Mouse (Mus musculus): ENCODE measurements around the gene Med27. TPM values are rescaled to one million over a fixed set of nuclear protein-coding genes. Genes with fewer than 3 reads are reported as not detected.

Med27 gene
- polyA plus RNA-seq, 1 experiment from 2014 or later, result 67.6 TPM

DNA sequence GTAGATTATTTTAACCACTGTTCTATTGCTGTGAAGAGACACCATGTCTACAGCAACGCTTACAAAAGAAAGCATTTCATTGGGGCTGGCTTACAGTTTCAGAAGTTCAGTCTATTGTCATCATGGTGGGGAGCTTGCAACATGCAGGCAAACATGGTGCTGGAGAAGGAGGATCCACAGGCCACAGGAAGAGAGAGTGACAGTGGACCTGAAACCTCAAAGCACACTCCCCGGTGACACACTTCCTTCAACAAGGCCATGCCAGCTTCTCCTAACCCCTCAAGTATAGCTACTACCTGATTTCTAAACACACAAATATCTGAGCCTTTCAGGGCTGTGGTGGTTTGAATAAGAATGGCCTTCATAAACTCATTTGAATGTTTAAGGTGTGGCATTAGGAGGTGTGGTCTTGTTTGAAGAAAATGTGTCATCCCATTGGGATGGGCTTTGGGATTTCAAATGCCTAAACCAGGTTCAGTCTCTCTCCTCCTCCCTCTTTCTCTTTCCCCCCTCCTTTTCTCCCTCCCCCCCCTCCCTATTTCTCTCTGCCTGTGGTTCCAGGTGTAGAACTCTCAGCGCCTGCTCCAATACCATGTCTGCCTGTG lies 111.8 kb downstream of the Med27 start:
- WGBS, result 96% methylated on average over 3 of the region's 3 CpGs
- Histone ChIP-seq H3K9me3 (replicated peaks) (no peaks in the 10 kb centered on the region), H3K27ac (replicated peaks) (no peak overlapping the region), H3K27me3 (replicated peaks) (no peaks in the 10 kb centered on the region), H3K36me3 (no peaks in the 10 kb centered on the region), H3K4me1 (peaks cover 9% of the 10 kb centered on the region; the same call in 1 of the 2 replicates), H3K4me2 (no peak overlapping the region), H3K9ac (replicated peaks) (no peak overlapping the region), H3K4me3 (replicated peaks) (no peak overlapping the region)
- no peak for ATAC-seq (ENCODE audit: low FRiP score)

DNA sequence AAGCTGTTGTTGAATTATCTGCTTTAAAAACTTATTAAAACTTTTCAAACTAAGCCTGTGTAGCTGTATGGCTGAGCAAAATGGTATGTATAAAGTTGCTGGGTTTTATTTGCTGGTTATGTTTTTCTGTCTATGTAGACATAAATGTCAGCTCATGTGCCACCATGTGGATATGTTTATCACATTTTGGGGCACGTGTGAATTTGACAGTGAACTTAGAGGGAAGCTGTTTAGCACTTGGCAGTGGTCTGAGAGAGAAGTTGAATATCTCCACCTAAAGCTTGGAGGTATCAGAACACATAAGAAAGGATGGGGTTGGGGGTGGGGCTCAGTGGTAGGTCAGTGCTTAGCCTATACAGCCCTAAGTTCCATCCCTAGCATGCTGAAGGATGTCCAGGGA lies 113.0 kb downstream of the Med27 start:
- no peaks in the 10 kb centered on the region for H3K9me3 ChIP-seq (replicated peaks)
- H3K4me3 ChIP-seq (replicated peaks), result no peak overlapping the region
- H3K27me3 ChIP-seq (replicated peaks), result no peaks in the 10 kb centered on the region
- H3K36me3 ChIP-seq, result no peaks in the 10 kb centered on the region
- no peak overlapping the region for H3K9ac ChIP-seq (replicated peaks)
- no peak overlapping the region for H3K27ac ChIP-seq (replicated peaks)
- no peak for ATAC-seq (ENCODE audit: low FRiP score)
- H3K4me1 ChIP-seq, result peaks cover 7% of the 10 kb centered on the region
- 77% methylated on average over 1 of the region's 1 CpGs for WGBS
- H3K4me2 ChIP-seq, result no peak overlapping the region

DNA sequence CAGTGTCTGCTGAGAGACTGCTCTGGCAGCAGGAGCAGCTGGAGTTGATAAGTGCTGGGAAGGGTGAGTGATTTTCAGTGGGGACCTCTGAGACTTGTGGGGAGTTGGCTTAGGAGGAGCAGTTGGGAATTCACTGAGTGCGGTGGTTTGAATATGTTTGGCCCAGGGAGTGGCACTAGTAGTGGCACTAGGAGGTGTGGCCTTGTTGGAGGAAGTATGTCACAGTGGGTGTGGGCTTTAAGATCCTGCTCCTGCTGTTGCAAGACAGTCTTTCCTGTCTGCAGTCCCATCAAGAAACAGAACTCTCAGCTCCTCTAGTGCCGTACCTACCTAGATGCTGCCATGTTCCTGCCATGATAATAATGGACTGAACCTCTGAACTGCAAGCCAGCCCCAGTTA lies 115.2 kb downstream of the Med27 start:
- Histone ChIP-seq H3K27ac (replicated peaks) (no peak overlapping the region), H3K4me1 (peaks cover 21% of the 10 kb centered on the region), H3K27me3 (replicated peaks) (no peaks in the 10 kb centered on the region), H3K4me3 (replicated peaks) (no peak overlapping the region), H3K4me2 (no peak overlapping the region), H3K9me3 (replicated peaks) (no peaks in the 10 kb centered on the region), H3K36me3 (no peaks in the 10 kb centered on the region), H3K9ac (replicated peaks) (no peak overlapping the region)
- ATAC-seq (ENCODE audit: low FRiP score), result no peak
- 78% methylated on average over 2 of the region's 2 CpGs for WGBS

DNA sequence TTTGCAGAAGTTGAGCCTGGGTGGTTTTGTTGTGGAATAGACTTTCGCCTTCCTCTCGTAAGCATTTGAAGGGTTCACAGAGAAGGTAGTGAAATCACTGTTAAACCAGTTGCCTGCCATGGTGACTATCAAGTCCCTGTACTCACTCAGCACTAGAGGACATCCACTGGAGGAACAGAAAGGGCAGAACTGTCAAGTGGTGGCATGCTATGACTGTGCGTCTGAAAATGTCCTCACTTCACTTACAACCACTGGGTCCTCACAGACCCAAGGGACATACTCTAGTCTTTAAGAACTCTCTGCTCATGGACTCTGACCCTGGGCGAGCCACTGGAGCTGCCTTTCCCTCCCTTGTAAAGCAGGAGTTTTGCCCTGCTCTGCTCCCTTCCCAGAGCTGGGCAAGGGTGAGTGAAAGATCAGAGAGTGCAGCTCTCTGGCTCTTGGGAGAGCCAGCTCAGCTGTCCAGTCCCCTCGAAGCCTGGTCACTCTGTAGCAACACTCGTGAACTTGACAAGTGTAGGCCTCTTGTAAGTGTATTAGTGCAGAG lies 116.5 kb downstream of the Med27 start:
- Histone ChIP-seq H3K36me3 (no peaks in the 10 kb centered on the region), H3K27ac (replicated peaks) (no peak overlapping the region), H3K27me3 (replicated peaks) (no peaks in the 10 kb centered on the region), H3K4me3 (replicated peaks) (no peak overlapping the region), H3K9me3 (replicated peaks) (no peaks in the 10 kb centered on the region), H3K4me1 (peaks cover 22% of the 10 kb centered on the region), H3K9ac (replicated peaks) (no peak overlapping the region), H3K4me2 (no peak overlapping the region)
- no peak for ATAC-seq (ENCODE audit: low FRiP score)
- 91% methylated on average over 6 of the region's 6 CpGs for WGBS

DNA sequence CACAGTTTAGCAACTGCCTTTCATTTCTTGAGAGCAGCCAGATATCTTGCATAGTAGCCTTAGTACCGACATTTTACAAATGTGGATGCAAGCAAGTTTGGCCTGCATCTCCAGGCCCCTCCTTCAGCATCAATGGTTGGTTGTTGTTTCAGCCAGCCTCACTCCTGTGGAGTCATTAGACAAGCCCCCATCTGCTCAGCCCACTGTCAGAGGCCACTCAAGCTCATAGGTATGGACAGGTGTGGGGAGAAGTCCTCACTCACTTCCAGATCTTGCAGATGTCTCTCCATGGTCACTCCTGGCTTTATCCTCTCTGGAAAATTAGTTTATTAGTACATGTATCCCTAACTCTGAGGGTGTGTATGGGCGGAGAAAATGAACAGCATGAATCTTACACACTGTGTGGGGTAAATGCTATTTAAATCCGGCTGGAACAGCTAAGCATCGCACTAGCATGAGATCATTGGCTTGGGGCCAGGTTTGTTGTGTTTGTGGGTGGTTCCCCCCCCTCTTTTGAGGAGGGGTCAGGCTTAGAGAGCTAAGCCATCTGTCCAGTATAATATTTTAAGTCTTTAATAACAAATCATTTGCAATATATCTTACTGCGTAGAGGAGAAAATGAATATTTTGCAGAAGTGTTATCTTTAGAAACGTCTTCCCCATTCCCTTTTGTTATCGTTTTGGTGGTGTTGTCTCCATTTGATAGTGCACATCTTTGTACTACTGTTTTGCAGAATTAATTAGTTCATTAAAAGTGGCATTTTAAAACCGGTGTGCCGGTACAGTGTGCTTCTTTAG lies 118.4 kb downstream of the Med27 start:
- Histone ChIP-seq H3K4me3 (replicated peaks) (no peak overlapping the region), H3K27ac (replicated peaks) (peak overlapping the region; percentile 18; the same call in 1 of the 2 replicates), H3K4me2 (no peak overlapping the region), H3K9ac (replicated peaks) (no peak overlapping the region), H3K4me1 (peaks cover 35% of the 10 kb centered on the region), H3K27me3 (replicated peaks) (no peaks in the 10 kb centered on the region), H3K36me3 (no peaks in the 10 kb centered on the region), H3K9me3 (replicated peaks) (no peaks in the 10 kb centered on the region)
- 0 out of 2 replicates have a peak, but pooled peaks have one; percentile 37 for ATAC-seq (ENCODE audit: low FRiP score)
- WGBS, result 45% methylated on average over 9 of the region's 9 CpGs

DNA sequence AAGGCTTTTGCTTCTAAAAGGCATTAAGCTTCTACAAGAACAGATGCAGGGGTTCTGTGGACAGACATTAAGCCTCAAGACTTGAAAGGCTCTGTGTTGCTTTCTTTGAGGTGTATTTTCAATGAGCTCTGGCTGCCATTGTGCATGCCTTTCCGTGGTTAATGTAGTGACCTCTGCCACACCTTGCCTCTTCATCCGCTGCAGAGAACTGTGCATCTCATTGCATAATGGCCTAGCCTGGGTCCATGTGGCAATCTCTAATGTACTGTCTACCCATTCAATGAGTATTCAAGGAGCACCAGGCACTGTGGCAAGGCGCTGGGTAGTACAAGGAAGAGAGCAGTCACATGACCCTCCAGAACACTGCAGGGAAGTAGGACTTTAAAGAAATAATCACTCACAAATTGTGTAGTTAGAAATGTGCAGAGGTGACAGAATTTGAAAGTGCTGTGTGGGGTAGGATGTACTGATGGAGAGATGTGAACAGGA lies 119.1 kb downstream of the Med27 start:
- H3K36me3 ChIP-seq, result no peaks in the 10 kb centered on the region
- no peaks in the 10 kb centered on the region for H3K9me3 ChIP-seq (replicated peaks)
- ATAC-seq (ENCODE audit: low FRiP score), result no peak
- H3K27me3 ChIP-seq (replicated peaks), result no peaks in the 10 kb centered on the region
- H3K4me3 ChIP-seq (replicated peaks), result no peak overlapping the region
- H3K4me1 ChIP-seq, result peaks cover 35% of the 10 kb centered on the region
- H3K4me2 ChIP-seq, result no peak overlapping the region
- no peak overlapping the region for H3K9ac ChIP-seq (replicated peaks)
- WGBS, result 40% methylated on average over 3 of the region's 3 CpGs
- H3K27ac ChIP-seq (replicated peaks), result no peak overlapping the region; the same call in 1 of the 2 replicates

DNA sequence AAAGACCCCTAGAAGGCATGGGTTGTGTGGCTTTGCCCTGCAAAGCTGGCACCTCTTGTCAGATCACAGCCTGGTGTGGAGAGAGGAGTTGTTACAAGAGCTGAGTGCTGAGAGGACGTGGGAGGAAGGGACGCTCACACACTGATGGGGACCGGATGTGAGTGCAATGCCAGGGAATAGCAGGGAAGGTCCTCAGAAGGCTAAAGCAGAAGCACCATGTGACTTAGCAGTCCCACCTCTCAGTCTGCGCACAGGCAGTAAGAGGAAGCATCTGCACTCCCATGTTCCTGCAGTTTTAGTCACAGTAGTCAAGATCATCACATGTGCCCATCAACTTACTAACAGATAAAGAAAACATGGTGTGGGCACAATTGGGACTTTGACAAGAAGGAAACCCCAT lies 119.8 kb downstream of the Med27 start:
- Histone ChIP-seq H3K27ac (replicated peaks) (no peak overlapping the region; the same call in 1 of the 2 replicates), H3K9me3 (replicated peaks) (no peaks in the 10 kb centered on the region), H3K4me2 (no peak overlapping the region), H3K9ac (replicated peaks) (no peak overlapping the region), H3K36me3 (no peaks in the 10 kb centered on the region), H3K4me1 (peaks cover 35% of the 10 kb centered on the region), H3K4me3 (replicated peaks) (no peak overlapping the region), H3K27me3 (replicated peaks) (no peaks in the 10 kb centered on the region)
- no peak for ATAC-seq (ENCODE audit: low FRiP score)
- WGBS, result 87% methylated on average over 4 of the region's 4 CpGs

DNA sequence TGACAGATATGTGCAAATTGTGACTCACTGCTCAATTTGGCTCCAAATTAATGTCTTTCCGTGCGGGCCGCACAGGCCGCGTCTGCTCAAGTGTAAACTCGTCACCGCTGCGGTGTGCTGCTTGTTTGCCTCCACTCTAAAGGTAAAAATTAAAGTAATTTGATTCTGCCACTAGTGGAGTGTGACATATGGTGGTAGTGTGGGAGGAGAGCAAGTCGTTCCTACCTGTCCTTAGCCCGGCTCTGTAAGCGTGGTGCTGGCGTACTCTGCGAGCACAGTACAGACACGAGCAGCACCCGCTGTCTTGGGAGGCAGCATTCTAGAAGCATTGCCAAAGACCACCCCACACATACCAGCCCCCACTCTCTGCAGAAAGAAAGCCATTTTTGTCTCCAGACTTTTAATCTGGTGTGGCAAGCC lies 121.9 kb downstream of the Med27 start:
- Histone ChIP-seq H3K9ac (replicated peaks) (no peak overlapping the region), H3K9me3 (replicated peaks) (no peaks in the 10 kb centered on the region), H3K4me3 (replicated peaks) (no peak overlapping the region), H3K27me3 (replicated peaks) (no peaks in the 10 kb centered on the region), H3K36me3 (no peaks in the 10 kb centered on the region), H3K27ac (replicated peaks) (0 out of 2 replicates have a peak overlapping the region, but pooled peaks have one; percentile 4), H3K4me1 (peaks cover 38% of the 10 kb centered on the region), H3K4me2 (no peak overlapping the region)
- ATAC-seq (ENCODE audit: low FRiP score), result peak; percentile 33; the same call in 1 of the 2 replicates
- WGBS, result 36% methylated on average over 15 of the region's 15 CpGs

DNA sequence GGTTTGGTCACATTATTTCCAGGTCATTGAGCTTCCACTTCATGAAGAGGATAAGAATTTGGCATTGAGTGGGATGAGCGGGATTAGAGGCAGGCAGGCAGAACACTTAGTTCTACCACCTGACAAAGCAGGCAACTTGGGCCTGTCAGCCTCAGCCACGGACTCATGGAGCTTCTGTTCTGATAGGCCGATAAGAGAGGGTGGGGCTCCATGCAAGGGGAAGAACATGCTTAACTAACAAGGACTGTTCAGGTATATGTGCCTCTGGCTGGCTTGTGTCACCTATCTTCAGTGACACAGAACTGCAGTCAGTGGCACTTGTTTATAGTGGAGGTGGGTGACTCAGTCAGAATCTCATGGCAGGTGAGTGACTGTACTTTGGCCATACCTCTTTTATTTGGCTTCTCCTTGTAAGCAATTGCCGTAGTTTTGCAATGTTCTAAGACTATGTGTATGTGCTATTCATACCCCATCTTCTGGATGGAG lies 126.4 kb downstream of the Med27 start:
- Histone ChIP-seq H3K9ac (replicated peaks) (no peak overlapping the region), H3K27ac (replicated peaks) (no peak overlapping the region), H3K27me3 (replicated peaks) (no peaks in the 10 kb centered on the region), H3K4me3 (replicated peaks) (no peak overlapping the region), H3K4me2 (no peak overlapping the region), H3K9me3 (replicated peaks) (no peaks in the 10 kb centered on the region), H3K4me1 (peaks cover 17% of the 10 kb centered on the region), H3K36me3 (no peaks in the 10 kb centered on the region)
- WGBS, result 72% methylated on average over 4 of the region's 4 CpGs
- no peak for ATAC-seq (ENCODE audit: low FRiP score)

DNA sequence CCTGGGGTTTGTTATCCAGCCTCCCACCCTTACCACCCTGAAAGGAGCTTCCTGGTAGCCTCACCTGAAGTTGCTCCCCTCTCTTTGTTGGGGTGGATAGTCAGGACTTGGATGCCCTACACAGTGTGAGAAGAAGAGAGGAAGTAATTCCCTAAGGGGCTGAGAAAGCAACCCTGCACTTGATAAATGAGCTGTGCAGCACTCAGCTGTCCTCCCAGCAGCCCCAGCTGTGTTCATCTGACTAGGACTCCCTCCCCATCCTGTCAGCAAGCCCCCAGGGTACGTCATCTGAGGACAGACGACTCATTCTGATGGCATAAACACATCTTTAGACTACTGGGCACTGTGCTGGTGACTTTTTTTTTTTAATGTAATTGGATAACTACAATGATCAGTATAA lies 127.3 kb downstream of the Med27 start:
- Histone ChIP-seq H3K9me3 (replicated peaks) (no peaks in the 10 kb centered on the region), H3K4me1 (peaks cover 9% of the 10 kb centered on the region), H3K4me3 (replicated peaks) (no peak overlapping the region), H3K27ac (replicated peaks) (no peak overlapping the region), H3K4me2 (no peak overlapping the region), H3K36me3 (no peaks in the 10 kb centered on the region), H3K27me3 (replicated peaks) (no peaks in the 10 kb centered on the region), H3K9ac (replicated peaks) (no peak overlapping the region)
- WGBS, result 31% methylated on average over 2 of the region's 2 CpGs
- no peak for ATAC-seq (ENCODE audit: low FRiP score)

DNA sequence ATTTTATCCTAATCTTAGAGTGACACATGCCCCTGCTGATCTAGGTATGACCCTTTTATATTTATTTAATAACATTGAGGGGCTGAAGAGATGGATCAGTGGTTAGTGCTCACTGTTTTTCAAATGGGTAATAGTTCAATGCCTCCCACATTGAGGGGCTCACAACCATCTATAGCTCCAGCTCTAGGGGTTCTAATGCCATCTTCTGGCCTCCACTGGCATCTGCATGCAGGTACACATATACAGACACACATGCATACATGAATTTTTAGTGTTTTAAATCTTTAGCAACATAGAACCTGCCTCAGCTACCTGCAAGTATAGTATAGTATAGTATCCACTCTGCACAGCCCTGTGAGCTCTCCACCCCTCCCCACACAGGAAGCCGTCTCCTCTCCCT lies 130.1 kb downstream of the Med27 start:
- no peak overlapping the region for H3K4me3 ChIP-seq (replicated peaks)
- no peaks in the 10 kb centered on the region for H3K27me3 ChIP-seq (replicated peaks)
- H3K9me3 ChIP-seq (replicated peaks), result no peaks in the 10 kb centered on the region
- peaks cover 4% of the 10 kb centered on the region for H3K4me1 ChIP-seq
- H3K9ac ChIP-seq (replicated peaks), result no peak overlapping the region
- WGBS, result 94% methylated on average over 1 of the region's 1 CpGs
- no peaks in the 10 kb centered on the region for H3K36me3 ChIP-seq
- ATAC-seq (ENCODE audit: low FRiP score), result no peak
- H3K27ac ChIP-seq (replicated peaks), result no peak overlapping the region
- no peak overlapping the region for H3K4me2 ChIP-seq

DNA sequence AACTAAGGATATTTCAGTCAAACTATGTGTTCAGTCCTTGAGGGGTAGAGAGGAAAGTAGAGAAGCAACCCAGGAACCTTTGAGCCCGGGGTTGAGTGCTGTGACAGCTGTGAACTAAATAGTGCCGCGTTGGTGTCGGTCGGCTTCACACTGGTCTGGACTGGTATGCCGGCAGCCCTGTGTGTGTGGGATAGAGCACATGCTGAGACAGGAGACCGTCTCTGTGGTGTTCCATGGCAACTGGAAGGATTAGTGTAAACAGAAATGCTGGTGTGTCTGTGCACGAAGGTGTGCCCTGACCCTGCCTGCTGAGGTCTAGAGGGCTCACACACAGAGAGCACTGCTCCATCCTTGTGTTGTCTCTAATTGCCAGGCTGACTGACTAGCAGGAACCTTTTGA lies 135.2 kb downstream of the Med27 start:
- Histone ChIP-seq H3K4me2 (no peak overlapping the region), H3K4me3 (replicated peaks) (no peak overlapping the region), H3K36me3 (no peaks in the 10 kb centered on the region), H3K9me3 (replicated peaks) (no peaks in the 10 kb centered on the region), H3K27me3 (replicated peaks) (no peaks in the 10 kb centered on the region), H3K4me1 (peaks cover 45% of the 10 kb centered on the region), H3K27ac (replicated peaks) (no peak overlapping the region), H3K9ac (replicated peaks) (no peak overlapping the region)
- ATAC-seq (ENCODE audit: low FRiP score), result no peak
- WGBS, result 42% methylated on average over 8 of the region's 8 CpGs
